Mouse (Mus musculus) adrenal gland, adult 2 months (tissue): ENCODE results near the gene Disp2. TPM values are rescaled to one million over a fixed set of nuclear protein-coding genes. Genes with fewer than 3 reads are reported as not detected.

Source experiments
- DNase-seq: peaks from one replicate; pipeline ENCODE4 v3.0.0; 2021
- polyA plus RNA-seq: library from polyadenylated mRNA; depleted of rRNA; stranded (reverse); fragments of >200 nt; gene quantifications from 2 replicates; pipeline ENCODE4 v1.2.3, GENCODE M21; 2012
- total RNA-seq, 2 experiments: library from RNA; stranded (reverse); gene quantifications; 2 replicates each; pipeline ENCODE4 v1.2.3; 2021

Gene Disp2
- total and polyA plus RNA-seq, 3 experiments = 27.0 to 38.5 (median 27.7) TPM

DNA sequence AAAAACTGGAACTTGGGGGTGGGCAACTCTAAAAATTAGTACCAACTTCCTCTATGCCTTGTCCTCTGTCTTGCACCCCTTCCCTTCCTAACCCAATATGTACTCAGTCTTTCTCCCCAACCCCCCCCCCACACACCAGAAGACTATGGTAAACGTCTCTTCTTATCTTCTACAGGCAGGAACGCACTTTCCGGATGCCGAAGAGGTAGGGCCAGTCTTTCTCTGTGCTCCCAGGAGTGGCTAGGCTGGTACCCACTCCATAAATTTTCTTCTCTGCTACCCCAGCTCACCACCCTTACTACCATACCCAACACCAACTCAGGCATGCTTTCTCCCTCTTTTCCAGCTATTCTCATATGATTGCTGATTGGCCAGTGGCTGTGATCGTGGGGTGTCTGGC, 7.0 kb downstream of the Disp2 start:
- DNase-seq = no peak

DNA sequence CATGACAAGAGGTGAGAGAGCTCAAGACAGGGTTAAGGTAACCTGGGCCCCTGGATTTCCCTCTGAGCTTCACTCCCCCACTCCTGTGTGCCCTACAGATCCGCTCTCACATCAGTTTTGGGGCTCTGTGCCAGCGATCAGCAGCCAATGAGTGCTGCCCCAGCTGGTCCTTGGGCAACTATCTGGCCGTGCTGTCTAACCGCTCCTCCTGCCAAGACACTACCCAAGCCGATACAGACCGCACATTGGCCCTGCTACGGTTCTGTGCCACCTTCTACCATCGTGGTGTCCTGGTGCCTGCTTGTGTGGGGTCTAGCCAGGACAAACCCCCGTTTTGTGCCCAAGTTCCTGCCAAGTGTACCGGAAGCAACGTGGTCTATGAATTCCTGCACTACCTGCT, 10.0 kb downstream of the Disp2 start:
- DNase-seq = peak; percentile 76

DNA sequence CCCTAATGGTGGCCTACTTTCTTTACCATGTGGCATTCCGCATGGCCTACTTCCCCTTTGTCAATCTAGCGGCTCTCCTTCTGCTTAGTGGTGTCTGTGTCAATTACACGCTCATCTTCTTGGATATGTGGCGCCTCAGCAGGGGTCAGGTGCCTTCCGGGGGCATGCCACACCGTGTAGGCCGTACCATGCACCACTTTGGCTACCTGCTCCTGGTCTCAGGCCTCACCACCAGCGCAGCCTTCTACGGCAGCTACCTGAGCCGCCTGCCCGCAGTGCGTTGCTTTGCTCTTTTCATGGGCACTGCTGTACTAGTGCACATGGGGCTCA, 10.7 kb downstream of the Disp2 start:
- no peak for DNase-seq

DNA sequence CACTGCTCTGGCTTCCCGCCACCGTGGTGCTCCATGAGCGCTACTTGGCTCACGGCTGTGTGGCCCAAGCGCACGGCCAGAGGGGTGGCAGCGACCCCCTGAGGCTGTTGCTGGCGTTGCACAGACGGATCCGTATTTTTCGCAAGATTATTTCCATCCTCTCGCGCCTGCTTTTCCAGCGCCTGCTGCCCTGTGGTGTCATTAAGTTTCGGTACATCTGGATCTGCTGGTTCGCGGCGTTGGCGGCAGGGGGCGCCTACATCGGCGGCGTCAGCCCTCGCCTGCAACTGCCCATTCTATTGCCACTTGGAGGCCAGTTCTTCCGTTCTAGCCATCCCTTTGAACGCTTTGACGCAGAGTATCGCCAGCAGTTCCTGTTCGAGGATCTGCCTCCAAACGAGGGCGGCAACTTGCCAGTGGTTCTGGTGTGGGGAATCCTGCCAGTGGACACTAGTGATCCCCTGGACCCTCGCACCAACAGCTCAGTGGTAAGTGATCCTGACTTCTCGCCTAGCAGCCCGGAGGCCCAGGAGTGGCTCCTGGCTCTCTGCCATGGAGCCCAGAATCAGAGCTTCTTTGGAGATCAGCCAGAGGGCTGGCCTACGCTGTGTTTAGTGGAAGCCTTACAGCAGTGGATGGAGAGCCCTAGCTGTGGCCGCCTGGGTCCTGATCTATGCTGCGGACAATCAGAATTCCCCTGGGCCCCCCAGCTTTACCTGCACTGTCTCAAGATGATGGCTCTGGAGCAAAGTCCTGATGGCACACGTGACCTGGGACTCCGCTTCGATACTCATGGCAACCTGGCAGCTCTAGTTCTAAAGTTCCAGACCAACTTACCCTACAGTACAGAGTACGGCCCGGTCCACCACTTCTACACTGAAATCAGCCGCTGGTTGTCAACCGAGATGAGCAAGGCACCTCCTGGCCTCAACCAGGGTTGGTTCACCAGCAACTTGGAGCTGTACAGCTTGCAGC, 11.3 kb downstream of the Disp2 start:
- DNase-seq = peak; percentile 87

DNA sequence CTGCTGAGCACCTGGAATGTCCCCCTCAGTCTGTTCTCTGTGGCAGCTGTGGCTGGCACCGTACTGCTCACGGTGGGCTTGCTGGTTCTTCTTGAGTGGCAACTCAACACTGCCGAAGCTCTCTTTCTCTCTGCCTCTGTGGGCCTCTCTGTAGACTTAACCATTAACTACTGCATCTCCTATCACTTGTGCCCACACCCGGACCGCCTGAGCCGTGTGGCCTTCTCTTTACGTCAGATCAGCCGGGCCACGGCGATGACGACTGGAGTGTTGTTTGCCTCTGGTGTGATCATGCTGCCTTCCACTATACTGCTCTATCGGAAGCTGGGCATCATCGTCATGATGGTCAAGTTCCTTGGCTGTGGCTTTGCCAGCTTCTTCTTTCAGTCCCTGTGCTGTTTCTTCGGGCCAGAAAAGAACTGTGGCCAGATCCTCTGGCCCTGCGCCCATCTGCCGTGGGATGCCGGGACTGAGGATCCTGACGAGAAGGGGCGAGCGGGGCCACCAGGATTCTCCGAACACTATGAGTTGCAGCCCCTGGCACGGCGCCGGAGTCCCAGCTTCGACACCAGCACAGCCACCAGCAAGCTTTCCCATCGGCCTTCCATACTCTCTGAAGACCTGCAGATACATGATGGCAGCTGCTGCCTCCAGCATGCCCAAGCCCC, 12.2 kb downstream of the Disp2 start:
- DNase-seq = no peak

DNA sequence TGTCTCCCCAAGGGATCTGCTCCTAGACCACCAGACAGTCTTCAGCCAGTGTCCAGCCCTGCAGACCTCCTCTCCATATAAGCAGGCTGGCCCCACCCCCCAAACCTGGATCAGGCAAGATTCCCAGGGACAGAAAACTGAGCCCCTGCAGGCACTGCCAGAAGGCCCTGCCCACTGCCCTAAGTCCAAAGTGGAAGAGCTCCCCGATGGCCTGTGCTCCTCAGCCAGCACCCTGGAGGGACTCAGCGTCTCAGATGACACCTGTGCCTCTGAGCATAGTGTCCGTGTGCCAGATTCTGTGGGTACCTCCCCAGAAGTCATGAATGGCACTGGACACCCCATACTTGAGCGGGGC, 12.7 kb downstream of the Disp2 start:
- no peak for DNase-seq

DNA sequence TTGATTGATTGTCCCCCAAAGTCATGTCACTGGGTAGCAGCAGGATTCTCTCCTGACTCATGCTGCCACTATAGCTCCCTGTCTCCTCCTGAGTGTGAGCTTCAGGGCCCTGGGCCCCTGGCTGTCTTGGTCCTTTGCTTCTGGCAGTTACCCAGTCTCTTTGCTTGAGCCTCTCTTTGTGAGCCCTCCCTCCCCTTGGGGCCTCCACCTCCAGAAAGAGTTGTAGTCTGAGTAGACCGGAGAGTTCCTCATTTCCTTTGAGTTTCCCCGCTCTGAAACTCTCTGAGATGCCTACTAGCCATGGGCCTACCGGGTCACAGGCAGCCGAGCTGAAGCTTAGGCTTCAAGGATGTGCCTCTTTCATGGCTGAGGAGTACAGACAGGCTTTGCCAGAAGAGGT, 14.1 kb downstream of the Disp2 start:
- DNase-seq = no peak

DNA sequence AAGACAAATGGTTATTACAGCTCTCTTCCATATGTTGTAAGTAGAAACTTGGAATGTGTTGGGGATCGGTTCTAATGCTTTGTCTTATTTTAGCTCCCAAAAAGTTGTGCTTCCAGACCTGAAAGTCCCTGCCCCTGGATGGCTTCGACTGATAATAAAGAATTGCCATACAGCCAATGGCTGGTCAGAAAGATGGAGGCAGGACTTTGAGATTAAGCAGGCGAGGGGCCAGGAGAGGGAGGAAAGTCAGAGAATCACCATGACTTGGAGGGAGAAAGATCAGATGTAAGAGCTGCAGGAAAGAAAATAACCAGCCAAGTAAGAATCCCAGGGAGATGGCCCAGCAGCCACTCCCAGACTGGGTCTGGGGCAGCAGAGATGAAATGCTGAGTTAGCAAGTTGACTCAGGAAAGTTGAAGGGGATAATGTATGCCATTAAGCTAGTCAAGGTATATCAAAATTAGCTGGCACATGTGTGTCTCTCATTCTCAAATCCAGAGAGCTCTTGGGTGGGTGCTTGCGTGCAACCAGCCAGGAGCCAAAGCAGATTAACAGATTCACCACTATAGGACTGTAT, 23.1 kb downstream of the Disp2 start:
- DNase-seq = no peak

DNA sequence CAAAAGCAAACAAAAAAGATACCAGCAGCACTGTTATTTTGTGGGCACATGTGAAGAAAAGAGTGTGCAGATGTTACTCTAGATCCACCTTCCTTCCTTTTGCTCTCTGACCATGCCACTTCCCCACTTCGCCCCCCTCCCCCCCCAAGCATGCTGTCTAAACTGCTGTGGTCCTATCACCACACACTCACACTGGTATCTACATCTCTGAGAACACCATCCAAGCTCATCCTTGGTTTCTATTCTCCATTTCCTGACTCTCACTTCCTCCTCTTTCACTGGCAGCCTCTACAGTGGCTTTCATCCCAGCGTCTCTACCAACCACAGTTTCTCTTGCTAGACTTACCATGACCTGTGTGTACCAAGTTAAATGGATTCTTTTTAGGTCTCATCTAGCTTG, 25.0 kb downstream of the Disp2 start:
- no peak for DNase-seq

DNA sequence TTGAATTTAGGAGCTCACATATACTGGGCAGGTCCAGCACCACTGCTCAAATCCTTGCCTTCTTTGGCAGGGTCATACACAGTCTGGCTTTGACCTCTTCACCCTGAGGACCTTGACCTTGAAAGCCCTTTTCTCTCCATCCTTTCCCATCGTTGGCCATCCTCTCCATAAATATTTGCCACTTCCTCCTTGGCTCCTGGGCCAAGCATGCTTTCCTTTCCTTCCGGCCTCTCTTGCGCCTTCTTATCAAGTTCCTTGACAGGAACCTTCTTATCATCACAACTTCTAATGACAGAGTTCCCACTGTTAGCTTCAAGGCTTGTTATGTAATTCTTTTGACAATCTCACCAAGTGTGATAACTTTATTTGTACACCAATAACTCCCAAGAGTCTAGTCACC, 25.6 kb downstream of the Disp2 start:
- no peak for DNase-seq

DNA sequence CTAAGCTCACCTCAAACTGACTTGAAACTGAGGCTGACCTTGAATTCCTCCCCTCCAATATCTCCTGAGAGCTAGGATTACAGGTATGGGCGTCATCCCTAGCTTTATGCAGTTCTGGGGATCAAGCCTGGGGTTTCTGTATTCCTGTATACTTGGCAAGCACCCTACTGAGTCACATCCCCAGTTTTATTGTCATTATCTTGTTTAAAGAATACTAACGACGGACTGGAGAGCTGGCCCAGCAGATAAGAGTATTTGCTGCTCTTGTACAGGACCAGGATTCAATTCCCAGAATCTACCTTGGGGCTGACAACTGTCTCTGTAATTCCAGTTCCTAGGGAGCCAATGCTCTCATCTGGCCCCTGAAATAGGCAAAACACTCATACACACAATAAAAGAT, 26.2 kb downstream of the Disp2 start:
- no peak for DNase-seq

DNA sequence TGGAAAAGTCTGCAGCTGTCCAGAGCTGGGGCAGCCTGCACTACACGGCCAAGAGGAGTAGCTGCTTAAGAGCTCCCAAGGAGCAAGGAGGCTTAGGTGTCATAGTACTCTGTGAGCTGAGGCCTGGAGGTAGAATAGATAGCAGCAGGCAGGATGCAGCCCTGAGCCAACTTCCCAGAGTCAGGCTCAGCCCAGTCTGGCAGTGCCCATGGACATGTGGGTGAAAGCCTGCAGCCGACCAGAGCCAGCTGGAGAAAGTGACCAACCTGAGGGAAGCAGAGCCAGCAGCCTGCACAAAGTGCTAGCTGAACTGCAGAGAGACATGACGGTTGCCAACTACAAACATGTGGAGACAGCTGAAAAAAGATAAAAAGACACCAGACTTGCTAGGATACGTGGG, 27.3 kb downstream of the Disp2 start:
- DNase-seq = peak; percentile 46

DNA sequence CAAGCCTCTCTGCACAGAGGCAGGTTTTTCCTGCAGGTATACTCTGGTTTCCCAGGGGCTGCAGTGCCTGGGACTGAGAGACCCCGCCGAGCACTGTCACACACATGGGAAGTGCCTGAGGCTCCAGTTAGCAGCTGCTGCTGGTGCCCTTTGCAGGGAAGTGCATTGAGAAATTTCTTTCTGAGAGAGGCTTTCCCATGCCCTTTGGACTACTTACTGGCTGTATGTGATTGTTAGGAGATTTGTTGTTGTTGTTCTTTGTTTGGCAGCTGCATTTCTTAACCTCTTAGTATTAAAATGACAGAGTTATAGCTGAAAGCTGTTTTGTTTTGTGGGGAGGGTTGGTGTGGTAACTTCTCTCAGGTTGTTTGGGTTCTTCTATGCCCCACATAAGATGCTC, 31.3 kb downstream of the Disp2 start:
- no peak for DNase-seq

DNA sequence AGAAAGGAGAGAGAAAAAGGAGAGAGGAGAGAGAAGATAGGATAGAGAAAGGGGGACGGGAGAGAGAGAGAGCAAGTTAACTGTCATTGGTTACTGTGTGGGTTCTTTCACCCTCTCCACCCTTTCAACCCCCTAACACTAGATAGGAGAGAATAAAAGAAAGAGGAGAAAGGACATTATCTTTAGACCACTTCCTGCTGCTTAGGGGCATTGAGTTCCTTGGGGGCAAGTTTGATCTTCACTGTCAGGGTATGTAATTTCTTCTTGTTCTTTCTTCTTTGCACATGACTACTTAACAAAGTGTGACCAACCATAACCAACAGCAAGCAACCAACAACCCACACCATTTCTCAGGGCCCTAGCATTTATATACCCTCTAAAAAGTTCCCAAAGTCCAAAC, 33.2 kb downstream of the Disp2 start:
- DNase-seq = no peak

DNA sequence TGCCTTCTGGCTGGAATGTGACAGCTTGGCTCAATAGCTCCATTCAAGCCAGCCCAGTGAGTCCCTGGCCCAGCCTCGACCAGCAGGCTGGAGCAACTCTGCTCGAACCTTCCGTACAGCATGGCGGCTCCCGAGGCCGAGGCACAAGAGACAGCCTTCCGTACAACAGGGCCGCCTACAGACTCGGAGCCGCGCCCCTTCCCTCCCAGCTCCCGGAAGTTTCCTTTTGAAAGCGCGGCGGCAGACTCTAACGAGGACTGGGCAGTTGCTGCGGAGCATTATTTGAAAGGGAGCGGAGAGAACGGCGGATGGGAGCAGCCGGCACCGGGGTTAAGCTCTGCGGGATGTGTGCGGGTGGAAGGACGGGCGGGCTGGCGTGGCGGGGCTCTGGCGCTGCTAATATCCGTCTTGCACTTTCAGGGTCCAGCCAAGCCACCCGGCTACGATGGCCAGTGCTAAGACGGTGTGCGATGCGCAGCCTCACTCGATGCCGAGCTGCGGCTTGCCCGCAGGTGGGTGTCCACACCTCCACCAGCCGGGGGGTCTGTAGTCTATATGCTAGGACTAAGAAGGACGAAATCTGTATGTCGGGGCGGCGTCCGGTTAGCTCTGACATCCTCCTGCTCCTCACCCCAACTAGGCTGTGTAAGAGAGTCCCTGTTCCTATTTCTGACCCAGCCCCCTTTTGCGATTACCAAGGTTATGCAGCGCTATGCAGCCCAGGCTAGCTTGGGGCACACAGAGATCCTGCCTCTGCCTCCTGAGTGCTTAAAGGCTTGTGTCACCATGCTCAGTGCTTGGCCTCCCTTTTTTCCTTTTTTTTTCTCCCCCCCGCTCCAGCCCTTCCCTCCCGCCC, 34.7 kb downstream of the Disp2 start, which contains the start of gene Knstrn:
TSS of gene Knstrn (plus strand) at position 23 of the 856 bp plus-strand sequence.
- peak; percentile 93 for DNase-seq

DNA sequence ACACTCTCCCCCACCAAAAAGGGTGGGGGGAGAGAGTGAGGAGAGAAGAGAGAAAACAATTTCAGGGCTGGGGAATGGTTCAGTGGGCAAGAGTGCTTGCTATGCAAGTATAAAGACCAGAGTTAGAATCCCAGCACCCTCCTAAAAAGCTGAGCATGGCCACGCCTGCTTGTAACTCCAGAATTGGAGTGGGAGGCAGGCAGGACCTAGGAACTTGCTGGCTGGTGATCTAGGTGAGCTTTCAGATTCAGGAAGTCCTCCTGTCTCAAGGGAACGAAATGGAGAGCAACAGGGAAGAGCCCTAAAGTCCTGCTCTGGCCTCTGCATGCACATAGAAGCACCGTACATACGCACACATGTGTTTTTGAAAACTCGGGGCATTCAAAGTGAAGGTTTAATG, 43.3 kb downstream of the Disp2 start:
- no peak for DNase-seq

DNA sequence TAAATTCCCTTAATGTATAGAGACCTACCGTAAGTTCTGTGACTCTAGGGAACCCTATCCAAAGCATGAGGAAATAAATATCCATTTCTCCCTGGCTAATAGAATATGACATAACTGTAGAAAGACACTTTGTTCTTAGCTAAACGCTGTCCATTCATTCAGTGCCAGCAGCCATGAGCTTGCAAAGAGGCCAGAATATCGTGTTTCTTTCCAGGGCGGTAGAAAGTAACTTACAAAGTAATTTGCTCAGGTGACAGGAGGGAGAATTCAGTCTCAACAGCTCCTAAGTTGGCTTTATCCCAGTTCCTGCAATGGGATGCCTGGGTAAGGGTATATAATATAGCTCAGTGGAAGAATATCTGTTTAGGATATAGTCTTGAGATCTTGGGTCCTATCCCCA, 44.9 kb downstream of the Disp2 start:
- DNase-seq = no peak

DNA sequence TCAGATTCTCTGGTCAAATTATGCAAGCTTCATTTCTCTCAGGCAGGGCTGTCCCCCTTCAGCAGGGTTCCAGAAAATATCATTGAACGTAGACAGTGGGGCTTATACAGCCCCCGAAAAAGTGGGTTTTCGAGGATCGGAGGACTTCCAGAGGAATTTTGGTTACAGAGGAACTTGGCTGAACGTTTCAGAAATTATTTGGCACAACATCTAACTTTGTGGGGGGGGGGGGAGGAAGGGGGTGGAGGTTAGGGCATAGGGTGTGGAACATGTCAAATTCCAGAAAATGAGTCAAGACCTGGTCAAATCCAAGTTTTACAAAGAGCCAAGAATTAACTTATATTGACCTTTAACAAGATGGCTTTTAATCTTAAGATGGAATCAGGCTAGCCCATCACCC, 49.6 kb downstream of the Disp2 start:
- no peak for DNase-seq

DNA sequence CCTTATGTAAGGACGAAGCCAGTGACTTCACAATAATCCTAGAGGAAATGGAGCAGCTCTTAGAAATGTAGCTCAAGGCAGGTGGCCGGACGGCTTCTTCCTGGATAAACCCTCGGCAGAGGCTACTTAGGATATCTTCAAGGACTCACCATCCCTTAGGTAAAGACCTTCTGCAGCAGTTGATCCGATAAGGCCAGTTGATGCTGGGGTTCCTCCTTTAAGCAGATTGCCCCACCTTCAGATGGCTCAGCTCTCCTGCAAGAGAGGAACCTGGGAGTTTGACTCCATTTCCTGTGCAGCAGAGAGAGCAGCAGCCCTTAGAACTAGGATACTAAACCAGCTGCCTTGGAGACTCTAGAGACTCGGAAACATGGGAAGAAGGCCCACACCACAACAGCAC, 54.5 kb downstream of the Disp2 start:
- no peak for DNase-seq

DNA sequence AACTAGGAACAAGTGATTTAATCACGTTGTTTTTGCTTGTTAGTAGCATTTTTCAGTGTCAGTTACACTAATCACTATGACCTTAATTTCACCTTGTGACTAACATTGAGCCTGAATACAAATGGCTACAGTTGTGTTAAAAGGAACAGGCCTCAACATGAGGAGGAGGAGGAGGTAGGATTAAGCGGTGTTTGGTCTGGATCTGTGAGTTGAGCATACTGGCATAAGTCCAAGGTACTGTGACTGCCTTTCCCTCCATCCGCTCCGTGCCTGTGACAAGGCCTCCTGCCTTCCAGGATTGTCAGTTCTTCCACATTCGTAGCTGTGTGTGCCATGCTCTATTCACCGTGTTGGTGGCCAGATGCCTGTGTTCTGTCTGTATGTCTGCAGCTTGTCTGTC, 55.6 kb downstream of the Disp2 start:
- no peak for DNase-seq

DNA sequence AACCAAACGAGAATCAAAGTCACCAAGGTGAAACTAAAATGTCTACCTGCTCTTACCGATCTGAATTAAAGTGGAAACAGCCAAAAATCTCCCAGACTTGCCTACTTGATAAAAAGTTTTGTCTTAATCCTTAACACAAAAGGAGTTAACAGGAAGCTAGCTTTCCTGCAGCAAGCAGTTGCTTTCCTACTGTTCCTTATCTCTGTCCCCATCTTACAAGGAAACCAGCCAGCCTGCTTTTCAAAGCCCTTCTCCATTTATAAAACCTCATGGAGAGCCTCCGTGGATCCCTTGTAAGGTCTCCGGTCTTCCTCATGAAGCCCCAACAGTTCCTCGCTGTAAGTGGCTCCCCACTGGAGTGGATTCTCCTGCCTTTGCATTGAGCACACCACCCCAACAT, 58.8 kb downstream of the Disp2 start:
- DNase-seq = no peak

DNA sequence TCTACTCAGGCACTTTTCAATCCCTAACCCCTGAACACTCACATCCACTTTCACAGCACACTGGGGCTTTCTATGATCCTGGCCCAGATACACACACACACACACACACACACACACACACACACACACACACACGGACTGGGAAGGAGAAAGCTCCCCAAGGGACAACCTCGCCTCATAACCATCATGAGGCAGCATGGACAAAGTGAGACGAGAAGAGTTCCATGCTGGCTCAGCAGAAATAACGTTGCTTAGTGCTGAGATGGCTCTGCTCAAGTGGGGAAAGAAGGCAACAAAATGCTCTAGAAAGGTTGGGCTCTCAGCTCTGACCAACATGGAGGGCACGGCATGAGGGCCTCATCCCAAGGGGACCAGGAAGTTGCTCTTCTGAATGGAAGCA, 61.7 kb downstream of the Disp2 start:
- no peak for DNase-seq
